Mouse (Mus musculus): ENCODE data around the gene Olfr1047.

GRCm38 (mm10) chr2:86231301-86231700 is at the start of gene Olfr1047:
- TF ChIP-seq TAL1 (IDR thresholded peaks at IDR 0.05; ENCODE audit: low read length) (no peak), GATA1 (IDR thresholded peaks at IDR 0.05; ENCODE audit: low read length) (no peak)
